Mouse (Mus musculus) liver, adult 2 months (tissue): ENCODE measurements around the gene Upf2. TPM values are rescaled to one million over a fixed set of nuclear protein-coding genes. Genes with fewer than 3 reads are reported as not detected.

ENCODE experiments used
- DNase-seq: peaks from one replicate; pipeline ENCODE4 v3.0.0-alpha.2; 2011; ENCODE audit warnings: low read depth, low spot score; ENCODE audit errors: extremely low read depth
- H3K27ac ChIP-seq: fragments of 200-500 bp; replicated peaks from 2 replicates; pipeline ENCODE4 v1.5.1; 2012; ENCODE audit warnings: low read depth, mild to moderate bottlenecking, control low read depth, inconsistent platforms, low read length; ENCODE audit not compliant: insufficient read depth
- H3K27me3 ChIP-seq: fragments of 200-500 bp; 2 replicates; pipeline ENCODE4 v1.6.1; 2012; ENCODE audit warnings: mild to moderate bottlenecking, moderate library complexity, low read length, inconsistent platforms; ENCODE audit not compliant: control insufficient read depth, insufficient read depth
- H3K36me3 ChIP-seq: fragments of 200-500 bp; 2 replicates; pipeline ENCODE4 v1.6.1; 2012; ENCODE audit warnings: low read length, inconsistent platforms; ENCODE audit not compliant: control insufficient read depth, insufficient read depth
- H3K4me1 ChIP-seq: fragments of 200-500 bp; 2 replicates; pipeline ENCODE4 v1.6.1; 2011; ENCODE audit warnings: low read length; ENCODE audit not compliant: control insufficient read depth, insufficient read depth
- H3K4me3 ChIP-seq: fragments of 200-500 bp; 2 replicates; pipeline ENCODE4 v1.5.1; 2011; ENCODE audit warnings: low read depth, mild to moderate bottlenecking, control low read depth, low read length, moderate library complexity; ENCODE audit not compliant: insufficient read depth
- H3K79me2 ChIP-seq: fragments of 200-500 bp; 2 replicates; pipeline ENCODE4 v1.6.1; 2012; ENCODE audit warnings: inconsistent platforms, mild to moderate bottlenecking, low read length, moderate library complexity; ENCODE audit not compliant: control insufficient read depth, insufficient read depth
- H3K9ac ChIP-seq: fragments of 200-500 bp; 2 replicates; pipeline ENCODE4 v1.6.1; 2012; ENCODE audit warnings: low read depth, mild to moderate bottlenecking, control low read depth, inconsistent platforms, low read length
- CTCF ChIP-seq: fragments of 200-500 bp; IDR thresholded peaks from 2 replicates; pipeline ENCODE4 v1.5.1; 2011; ENCODE audit warnings: low read depth, low read length, control low read depth
- POLR2A ChIP-seq: fragments of 200-500 bp; IDR thresholded peaks from 2 replicates; pipeline ENCODE4 v1.6.1; 2011; ENCODE audit warnings: low read length, control low read depth; ENCODE audit not compliant: insufficient read depth; ENCODE audit errors: extremely low read depth
- WGBS: fragments of 180-500 bp; shearing (Covaris S2); methylation state at CpG from one replicate; pipeline ENCODE4 v1.1.7; 2018; 5-methylcytosine and 5-hydroxymethylcytosine counted together
- polyA plus RNA-seq: library from polyadenylated mRNA; depleted of rRNA; stranded (reverse); fragments of >200 nt; gene quantifications from 2 replicates; pipeline ENCODE4 v1.2.3, GENCODE M21; 2012; rRNA removed
- total RNA-seq: library from RNA; depleted of rRNA; stranded (reverse); fragments of >200 nt; gene quantifications from 2 replicates; pipeline ENCODE4 v1.2.3, GENCODE M21; 2014; rRNA removed

Upf2 gene
- total and polyA plus RNA-seq, 2 experiments: 1.6 to 10.1 TPM

- no peak overlapping the region for H3K4me3 ChIP-seq
- 85% methylated on average over 9 of the region's 9 CpGs for WGBS
- H3K27me3 ChIP-seq: no peaks in the 10 kb centered on the region
- no peaks in the 10 kb centered on the region for H3K4me1 ChIP-seq
- H3K27ac ChIP-seq: no peak overlapping the region
- TF ChIP-seq POLR2A: no peak
- H3K9ac ChIP-seq: no peak overlapping the region
- H3K79me2 ChIP-seq: no peaks in the 10 kb centered on the region
- DNase-seq: no peak
- peaks cover 18% of the 10 kb centered on the region for H3K36me3 ChIP-seq
These were observed 148.2 kb downstream of the Upf2 start for GRCm38 (mm10) chr2:6099443-6099842.

- Histone ChIP-seq H3K4me3 (no peak overlapping the region), H3K9ac (no peak overlapping the region), H3K27ac (no peak overlapping the region), H3K36me3 (peaks cover 18% of the 10 kb centered on the region), H3K79me2 (no peaks in the 10 kb centered on the region), H3K4me1 (peaks cover 3% of the 10 kb centered on the region), H3K27me3 (no peaks in the 10 kb centered on the region)
- no peak for TF ChIP-seq POLR2A
- TF ChIP-seq CTCF: no peak
- no peak for DNase-seq
- 70% methylated on average over 51 of the region's 51 CpGs for WGBS
These were observed 148.9 kb downstream of the Upf2 start for GRCm38 (mm10) chr2:6100027-6100749.

- Histone ChIP-seq H3K36me3 (peaks cover 18% of the 10 kb centered on the region), H3K27me3 (no peaks in the 10 kb centered on the region), H3K4me3 (no peak overlapping the region), H3K27ac (no peak overlapping the region), H3K9ac (no peak overlapping the region), H3K79me2 (no peaks in the 10 kb centered on the region), H3K4me1 (peaks cover 4% of the 10 kb centered on the region)
- 75% methylated on average over 20 of the region's 20 CpGs for WGBS
- TF ChIP-seq CTCF (no peak), POLR2A (no peak)
- no peak for DNase-seq
These were observed 149.5 kb downstream of the Upf2 start for GRCm38 (mm10) chr2:6100755-6101154.

GRCm38 (mm10) chr2:6105437-6105836 lies 154.2 kb downstream of the Upf2 start:
- DNase-seq: peak; percentile 98
- no peaks in the 10 kb centered on the region for H3K27me3 ChIP-seq
- H3K27ac ChIP-seq: peak overlapping the region; percentile 30; the same call in 1 of the 2 replicates
- TF ChIP-seq POLR2A (no peak), CTCF (no peak)
- no peaks in the 10 kb centered on the region; the same call in 1 of the 2 replicates for H3K79me2 ChIP-seq
- H3K36me3 ChIP-seq: peaks cover 19% of the 10 kb centered on the region; the same call in 1 of the 2 replicates
- no peak overlapping the region for H3K9ac ChIP-seq
- H3K4me1 ChIP-seq: peaks cover 7% of the 10 kb centered on the region
- no peak overlapping the region for H3K4me3 ChIP-seq
- WGBS: 31% methylated on average over 2 of the region's 2 CpGs

Other genes with a start within 250 kb of the Upf2 start
- 46.3 and 47.7 TPM in 2 replicates for gene Camk1d, start 237.0 kb upstream of the Upf2 start, total RNA-seq
- gene Camk1d, start 237.0 kb upstream of the Upf2 start, polyA plus RNA-seq: 17.0 and 21.2 TPM in 2 replicates
- 13.9 and 15.8 TPM in 2 replicates for gene Nudt5, start 106.5 kb upstream of the Upf2 start, total RNA-seq
- gene Nudt5, start 106.5 kb upstream of the Upf2 start, polyA plus RNA-seq: 4.2 and 5.2 TPM in 2 replicates
- gene Cdc123, start 106.3 kb upstream of the Upf2 start, total RNA-seq: 92.7 and 117 TPM in 2 replicates
- gene Cdc123, start 106.3 kb upstream of the Upf2 start, polyA plus RNA-seq: 29.5 and 33.9 TPM in 2 replicates
- gene Gm13199, start 88.5 kb upstream of the Upf2 start, total RNA-seq: 0.34 and 0.65 TPM in 2 replicates
- gene Gm13199, start 88.5 kb upstream of the Upf2 start, polyA plus RNA-seq: 0.27 and 0.57 TPM in 2 replicates
- gene Sec61a2, start 56.0 kb upstream of the Upf2 start, total RNA-seq: 14.2 and 17.1 TPM in 2 replicates
- gene Sec61a2, start 56.0 kb upstream of the Upf2 start, polyA plus RNA-seq: 4.5 and 8.2 TPM in 2 replicates
- gene Dhtkd1, start 8.7 kb upstream of the Upf2 start, total RNA-seq: 81.6 and 84.2 TPM in 2 replicates
- 31.3 and 44.1 TPM in 2 replicates for gene Dhtkd1, start 8.7 kb upstream of the Upf2 start, polyA plus RNA-seq
- 8.9 and 10.1 TPM in 2 replicates for gene Proser2, start 178.7 kb downstream of the Upf2 start, total RNA-seq
- 20.0 and 30.6 TPM in 2 replicates for gene Proser2, start 178.7 kb downstream of the Upf2 start, polyA plus RNA-seq